Mouse (Mus musculus) heart, adult 9 months (tissue): Measurements from ENCODE around the gene Tnfsf13b.

Source experiments
- DNase-seq, 2 experiments: peaks; one replicate each; pipeline ENCODE4 v3.0.0; 2022; ENCODE audit warnings: low spot score in 2 of 2

Gene Tnfsf13b

DNA sequence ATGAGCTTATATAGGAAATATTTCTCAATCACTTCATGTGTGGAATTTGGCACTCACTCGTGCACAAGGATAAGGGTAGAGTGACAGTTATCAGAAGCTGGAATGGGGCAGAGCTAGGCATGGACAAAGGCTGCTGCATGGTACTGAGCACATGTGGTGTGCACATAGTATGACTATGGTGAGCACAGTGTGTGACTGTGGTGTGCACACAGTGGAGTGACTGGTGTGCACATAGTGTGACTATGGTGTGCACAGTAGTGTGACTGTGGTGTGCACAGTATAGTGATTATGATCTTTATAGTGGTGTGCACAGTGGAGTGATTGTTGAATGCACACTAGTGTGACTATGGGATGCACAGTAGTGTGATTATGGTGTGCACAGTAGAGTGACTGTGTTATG is 39.5 kb downstream of the Tnfsf13b start:
- no peak for DNase-seq

GRCm38 (mm10) chr8:10049162-10049561 is 42.9 kb downstream of the Tnfsf13b start:
- DNase-seq: no peak

GRCm38 (mm10) chr8:10051576-10051975 is 45.3 kb downstream of the Tnfsf13b start:
- DNase-seq: no peak

DNA sequence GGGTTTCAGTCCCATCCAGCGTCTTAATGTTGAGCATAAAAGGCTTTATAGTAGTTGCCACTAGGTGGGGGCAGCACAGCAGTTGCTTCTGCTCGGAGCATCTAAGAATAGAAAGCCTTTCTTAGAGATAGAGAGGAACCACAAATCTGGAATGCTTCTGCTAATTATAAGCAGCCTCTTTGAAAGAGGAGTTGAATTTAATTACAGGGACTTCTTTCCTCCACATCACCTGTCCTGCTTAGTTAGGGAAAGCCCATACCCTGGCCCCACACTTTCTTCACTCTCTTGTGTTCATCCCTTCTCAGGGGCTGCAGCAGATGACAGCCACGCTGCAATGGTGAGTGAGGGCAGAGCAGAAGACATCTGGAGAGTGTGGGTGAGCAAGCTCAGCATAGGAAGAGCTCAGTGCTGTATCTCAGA is 47.3 kb downstream of the Tnfsf13b start:
- no peak for DNase-seq

DNA sequence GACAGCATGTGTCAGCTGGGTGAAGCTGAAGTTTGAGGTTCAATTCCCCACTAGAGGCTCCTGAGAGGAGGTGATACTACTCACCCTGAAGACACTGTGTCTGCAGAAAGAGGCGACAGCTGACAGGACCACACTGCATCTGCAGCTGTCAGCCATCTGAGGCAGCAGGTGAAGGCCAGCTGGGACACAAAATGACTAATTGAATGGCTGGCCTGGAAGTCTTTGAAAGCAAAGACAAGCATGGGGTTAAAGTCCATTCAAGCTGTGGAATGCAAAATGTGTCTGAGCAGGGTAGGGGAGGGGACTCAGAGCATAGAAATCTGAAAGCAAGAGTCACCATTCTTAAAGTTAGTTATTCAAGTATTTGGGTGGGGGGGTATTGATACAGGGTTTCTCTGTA is 54.7 kb downstream of the Tnfsf13b start:
- DNase-seq: no peak

DNA sequence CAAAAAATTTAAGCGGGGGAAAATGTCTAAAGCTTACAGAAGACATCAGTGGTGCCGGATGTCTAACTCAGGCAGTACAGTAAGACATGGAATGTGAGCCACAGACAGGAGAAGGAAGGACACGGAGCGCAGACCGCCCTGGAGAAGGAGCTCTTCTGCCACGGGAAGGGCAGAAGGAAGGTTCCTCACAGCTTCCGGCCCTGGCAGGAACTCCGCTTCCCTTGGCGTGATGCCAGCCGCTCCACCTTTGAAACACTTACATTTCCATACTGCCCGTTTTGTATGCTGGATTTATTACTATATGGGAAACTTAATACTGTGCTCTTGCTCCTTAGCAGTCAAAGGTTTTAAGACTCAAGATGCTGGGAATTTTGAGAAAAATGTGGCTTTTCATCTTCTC is 60.6 kb downstream of the Tnfsf13b start:
- no peak for DNase-seq

DNA sequence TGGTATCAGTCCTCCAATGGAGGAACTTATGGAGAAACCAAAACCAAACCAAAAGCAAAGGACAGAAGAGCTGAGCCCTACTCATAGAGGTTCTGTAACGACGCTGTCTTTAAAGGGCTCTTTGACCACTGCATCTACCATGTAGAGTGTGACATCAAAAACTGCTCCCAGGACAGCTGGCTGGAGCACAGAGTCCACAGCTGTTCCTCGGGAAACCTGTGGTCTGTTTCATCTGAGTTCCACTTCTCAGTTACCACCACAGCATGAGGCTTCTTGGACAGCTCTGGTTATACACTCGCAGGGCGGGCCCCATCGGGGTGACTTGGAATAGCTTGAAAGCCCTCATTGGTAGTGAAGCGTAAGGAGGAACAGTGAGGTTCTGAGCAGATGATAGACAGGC is 61.5 kb downstream of the Tnfsf13b start:
- no peak for DNase-seq

- no peak for DNase-seq
These were observed 66.1 kb downstream of the Tnfsf13b start for GRCm38 (mm10) chr8:10072347-10072746.
